Mouse (Mus musculus) lung, postnatal 0 days (tissue): ENCODE results near the gene Acoxl. TPM values are rescaled to one million over a fixed set of nuclear protein-coding genes. Genes with fewer than 3 reads are reported as not detected.

Source experiments
- ATAC-seq: fragments of 200-750 bp; cut with Nextera tagmentation; 2 replicates; pipeline ENCODE4 v1.8.0; 2017; ENCODE audit warnings: moderate library complexity
- DNase-seq: peaks from one replicate; pipeline ENCODE4 v3.0.0-alpha.2; 2016; ENCODE audit warnings: low spot score
- H3K27ac ChIP-seq: fragments of 300-500 bp; sonication (generic); 2 replicates; pipeline ENCODE4 v1.5.1; 2014; ENCODE audit warnings: antibody characterized with exemption, mild to moderate bottlenecking, low read length, mixed read lengths
- H3K27me3 ChIP-seq: fragments of 300-500 bp; sonication (generic); replicated peaks from 2 replicates; pipeline ENCODE4 v1.6.1; 2014; ENCODE audit warnings: low read length, mixed read lengths; ENCODE audit not compliant: insufficient read depth
- H3K36me3 ChIP-seq: fragments of 300-500 bp; sonication (generic); 2 replicates; pipeline ENCODE4 v1.6.1; 2014; ENCODE audit warnings: low read length, mixed read lengths; ENCODE audit not compliant: insufficient read depth
- H3K4me1 ChIP-seq: fragments of 300-500 bp; sonication (generic); 2 replicates; pipeline ENCODE4 v1.6.1; 2014; ENCODE audit warnings: antibody characterized with exemption, low read depth, low read length, mixed read lengths; ENCODE audit not compliant: insufficient read depth
- H3K4me2 ChIP-seq: fragments of 300-500 bp; sonication (generic); replicated peaks from 2 replicates; pipeline ENCODE4 v1.6.1; 2014; ENCODE audit warnings: low read depth, mild to moderate bottlenecking, low read length, moderate library complexity, mixed read lengths
- H3K4me3 ChIP-seq: fragments of 300-500 bp; sonication (generic); 2 replicates; pipeline ENCODE4 v1.5.1; 2014; ENCODE audit warnings: low read depth, low read length
- H3K9ac ChIP-seq: fragments of 300-500 bp; sonication (generic); replicated peaks from 2 replicates; pipeline ENCODE4 v1.6.1; 2014; ENCODE audit warnings: low read depth, mild to moderate bottlenecking
- H3K9me3 ChIP-seq: fragments of 300-500 bp; sonication (generic); 2 replicates; pipeline ENCODE4 v1.6.1; 2016; ENCODE audit warnings: low read length, mixed read lengths
- CTCF ChIP-seq: IDR thresholded peaks from 2 replicates; pipeline ENCODE4 v1.5.1; 2016; ENCODE audit warnings: antibody characterized with exemption, mild to moderate bottlenecking
- EP300 ChIP-seq: IDR thresholded peaks from 2 replicates; pipeline ENCODE4 v1.6.1; 2016; ENCODE audit warnings: antibody characterized with exemption, mild to moderate bottlenecking, control low read depth
- WGBS: fragments of 180-500 bp; shearing (Covaris S2); extraction: QIAGEN DNeasy Blood & Tissue Kit; methylation state at CpG from one replicate; pipeline ENCODE4 v1.1.7; 2014; 5-methylcytosine and 5-hydroxymethylcytosine counted together
- polyA plus RNA-seq: library from polyadenylated mRNA; unstranded; fragments of >200 nt; fragmentation: Nextera tagmentation; extraction: Ambion mirVana; gene quantifications from 2 replicates; pipeline ENCODE4 v1.2.1, GENCODE M21; 2015

Gene Acoxl
- polyA plus RNA-seq = 16.1 and 17.0 TPM in 2 replicates

- 59% methylated on average over 7 of the region's 7 CpGs for WGBS
- H3K9ac ChIP-seq = no peak within 1 kb of the TSS
- H3K27ac ChIP-seq = no peak within 1 kb of the TSS
- TF ChIP-seq CTCF (no peak), EP300 (no peak)
- peak within 1 kb of the TSS; percentile 17; the same call in 1 of the 2 replicates for H3K4me2 ChIP-seq
- H3K4me3 ChIP-seq = no peak within 1 kb of the TSS
- H3K4me1 ChIP-seq = no peaks in the 10 kb centered on the region
- H3K27me3 ChIP-seq = peaks cover 5% of the 10 kb centered on the region; the same call in 1 of the 2 replicates
- ATAC-seq (no peak), DNase-seq (no peak)
- H3K36me3 ChIP-seq = no peaks in the 10 kb centered on the region
- H3K9me3 ChIP-seq = no peaks in the 10 kb centered on the region
Measured at GRCm38 (mm10) chr2:127838576-127838975, at the start of gene Acoxl. Gene Acoxl, plus strand, starts transcription at chr2:127838876.

- peak; percentile 5 for DNase-seq
- WGBS = 3% methylated on average over 11 of the region's 11 CpGs
- Histone ChIP-seq H3K9me3 (no peaks in the 10 kb centered on the region), H3K27me3 (no peaks in the 10 kb centered on the region), H3K4me2 (peak overlapping the region; percentile 66), H3K36me3 (no peaks in the 10 kb centered on the region), H3K4me3 (peak overlapping the region; percentile 64), H3K27ac (peak overlapping the region; percentile 28; the same call in 1 of the 2 replicates), H3K9ac (peak overlapping the region; percentile 57), H3K4me1 (0 out of 2 replicates have a peak, but pooled peaks cover 2% of the 10 kb centered on the region)
- TF ChIP-seq CTCF (no peak), EP300 (no peak)
- no peak for ATAC-seq
Measured at GRCm38 (mm10) chr2:127789138-127789537, 49.5 kb upstream of the Acoxl start.

DNA sequence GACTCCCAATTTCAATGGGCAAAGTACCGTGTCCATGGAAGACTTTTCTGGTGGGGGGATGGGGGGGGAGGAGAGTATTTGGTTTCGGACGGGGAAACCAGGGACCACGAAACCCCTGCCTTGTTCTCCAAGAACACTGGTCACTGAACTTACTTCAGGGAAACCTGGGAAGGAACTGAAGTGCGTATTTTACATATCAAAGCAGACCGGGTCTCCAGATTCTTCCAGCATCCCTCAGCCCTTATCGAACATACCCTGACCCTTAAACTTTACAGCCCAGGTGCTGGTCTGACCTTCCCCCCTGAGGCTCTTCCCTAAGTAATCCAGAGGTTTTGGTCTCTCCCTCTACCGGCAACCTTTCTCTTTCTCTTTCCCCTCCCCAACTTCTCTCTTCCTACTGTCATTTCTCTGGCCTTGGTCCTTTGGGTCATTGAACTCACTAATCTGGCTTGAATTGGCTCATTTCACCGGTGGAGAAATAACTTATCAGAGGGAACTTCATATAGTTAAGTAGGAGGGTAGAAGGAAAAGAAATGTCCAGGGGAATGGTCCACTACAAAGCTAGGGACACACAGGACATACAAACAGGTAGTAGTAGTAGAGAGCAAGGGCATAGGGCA, 48.9 kb upstream of the Acoxl start:
- Histone ChIP-seq H3K9ac (no peak overlapping the region), H3K4me3 (no peak overlapping the region), H3K27me3 (no peaks in the 10 kb centered on the region), H3K27ac (no peak overlapping the region), H3K4me2 (peak overlapping the region; percentile 66), H3K36me3 (no peaks in the 10 kb centered on the region), H3K4me1 (0 out of 2 replicates have a peak, but pooled peaks cover 2% of the 10 kb centered on the region), H3K9me3 (no peaks in the 10 kb centered on the region)
- WGBS = 22% methylated on average over 9 of the region's 9 CpGs
- TF ChIP-seq EP300 (no peak), CTCF (no peak)
- ATAC-seq (no peak), DNase-seq (no peak)

DNA sequence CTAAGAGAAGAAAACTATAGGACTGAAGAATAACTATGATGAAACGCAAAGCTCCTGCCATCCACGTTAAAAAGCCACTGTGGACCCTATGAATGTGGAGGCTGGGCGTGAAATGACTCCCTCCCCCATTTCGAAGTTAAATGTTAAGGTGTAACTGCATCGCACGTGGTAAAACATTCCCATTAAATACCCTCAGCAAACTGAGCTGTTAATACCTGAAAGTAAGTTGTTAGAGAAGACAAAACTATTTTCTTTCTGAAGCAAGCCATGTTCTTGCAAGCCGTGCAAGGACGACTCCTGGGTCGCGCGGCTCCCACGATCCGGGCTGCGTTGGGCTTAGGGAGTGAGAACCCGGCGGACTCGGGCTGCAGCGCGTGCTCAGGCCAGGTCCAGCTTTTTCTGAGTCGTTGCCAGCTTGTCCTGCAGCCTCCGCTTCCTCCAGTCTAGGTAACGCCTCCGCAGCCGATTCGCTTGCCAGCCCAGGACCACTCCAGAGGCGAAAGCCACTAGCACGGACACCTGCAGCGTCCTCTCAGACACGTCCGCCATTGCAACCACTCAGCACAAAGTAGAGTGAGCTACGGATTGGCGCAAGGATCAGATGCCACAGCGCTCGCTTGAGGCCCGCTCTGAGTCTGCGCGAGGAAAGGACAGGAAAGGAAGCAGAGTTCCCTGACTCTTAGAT, 46.6 kb upstream of the Acoxl start, which contains the start of gene Mtln:
Gene Mtln (minus strand): TSS at position 570 of the 685 bp plus-strand sequence.
- Histone ChIP-seq H3K4me1 (0 out of 2 replicates have a peak, but pooled peaks cover 2% of the 10 kb centered on the region), H3K9me3 (no peaks in the 10 kb centered on the region), H3K4me2 (peak within 1 kb of the TSS; percentile 72), H3K4me3 (peak within 1 kb of the TSS; percentile 66), H3K27ac (peak within 1 kb of the TSS; percentile 64), H3K36me3 (no peaks in the 10 kb centered on the region), H3K9ac (peak within 1 kb of the TSS; percentile 59), H3K27me3 (no peaks in the 10 kb centered on the region)
- under 1% methylated on average over 37 of the region's 37 CpGs for WGBS
- DNase-seq (peak; percentile 97), ATAC-seq (peak; percentile 96)
- no peak for TF ChIP-seq CTCF
- no peak for TF ChIP-seq EP300

DNA sequence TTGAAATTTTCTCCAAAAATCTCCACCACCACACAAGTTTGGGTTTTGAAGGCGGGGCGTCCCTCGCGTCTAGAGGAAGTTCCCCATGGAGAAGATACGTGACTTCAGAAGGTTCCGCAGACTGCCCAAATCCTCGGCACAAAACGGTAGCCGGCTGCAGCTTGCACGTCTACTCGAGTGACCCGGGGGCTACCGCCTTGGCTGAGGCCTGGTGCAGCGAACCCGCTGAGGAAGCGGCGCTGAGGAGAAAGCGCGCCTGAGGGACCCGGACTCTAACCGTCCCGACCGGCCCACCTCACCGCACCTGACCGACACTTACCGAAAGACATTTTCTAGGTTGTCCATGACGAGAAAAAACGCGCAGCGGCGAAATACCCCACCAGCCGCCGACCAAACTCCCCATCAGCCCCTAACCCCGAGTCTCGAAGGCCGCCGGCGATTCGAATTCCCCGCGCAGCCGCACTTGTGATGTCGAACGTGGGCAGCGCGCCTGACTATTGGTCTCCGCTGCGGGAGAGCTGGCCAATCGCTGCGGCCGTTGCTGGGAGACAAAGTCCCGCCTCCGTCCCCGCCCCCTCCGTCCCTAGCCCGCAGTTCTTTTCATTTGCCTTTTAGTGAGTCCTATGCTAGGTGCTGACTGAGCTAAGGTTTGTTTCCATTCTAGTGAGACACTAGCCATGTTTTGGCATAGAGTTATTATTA, 7.1 kb upstream of the Acoxl start, which contains the start of gene Bub1:
Gene Bub1 (minus strand): TSS at position 465 of the 702 bp plus-strand sequence.
- Histone ChIP-seq H3K9ac (no peak within 1 kb of the TSS; the same call in 1 of the 2 replicates), H3K4me1 (no peaks in the 10 kb centered on the region), H3K4me3 (peak within 1 kb of the TSS; percentile 56), H3K4me2 (peak within 1 kb of the TSS; percentile 92), H3K27me3 (no peaks in the 10 kb centered on the region), H3K27ac (peak within 1 kb of the TSS; percentile 38; the same call in 1 of the 2 replicates), H3K36me3 (no peaks in the 10 kb centered on the region), H3K9me3 (no peaks in the 10 kb centered on the region)
- WGBS = under 1% methylated on average over 56 of the region's 56 CpGs
- ATAC-seq = peak; percentile 99
- peak; percentile 97 for DNase-seq
- no peak for TF ChIP-seq EP300
- no peak for TF ChIP-seq CTCF
